Mouse (Mus musculus) cerebellum, adult 18-20 months (tissue): ENCODE measurements at regions not wholly inside any gene's neighbourhood (a gene's known extent, or its start where the extent isn't known, plus 50 kb on each side); places are given as distances from the start of the nearest gene placed in this dataset.

Experiments used
- DNase-seq, 2 experiments: peaks; one replicate each; pipeline ENCODE4 v3.0.0; 2021

DNA sequence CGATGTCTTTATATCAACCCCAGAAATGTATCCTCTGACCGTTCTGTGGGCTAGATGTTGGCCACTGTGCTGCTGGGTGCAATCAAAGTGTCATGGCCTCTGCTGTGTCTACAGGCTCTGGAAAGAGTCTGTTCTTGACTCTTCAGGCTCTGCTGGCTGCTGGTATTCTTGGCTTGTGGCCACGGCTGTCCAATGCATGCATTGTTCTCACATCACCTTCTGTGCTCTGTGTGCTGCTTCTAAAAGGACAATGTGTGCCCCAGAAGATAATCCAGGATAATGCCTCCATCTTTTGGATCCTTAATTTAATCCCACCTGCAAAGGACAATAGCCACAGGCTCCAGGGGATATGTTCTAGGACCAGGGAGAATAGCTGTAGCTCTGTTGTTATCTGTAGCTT, 77.5 kb upstream of the Dapl1 start:
- peak; percentile 59 to 61 for DNase-seq

DNA sequence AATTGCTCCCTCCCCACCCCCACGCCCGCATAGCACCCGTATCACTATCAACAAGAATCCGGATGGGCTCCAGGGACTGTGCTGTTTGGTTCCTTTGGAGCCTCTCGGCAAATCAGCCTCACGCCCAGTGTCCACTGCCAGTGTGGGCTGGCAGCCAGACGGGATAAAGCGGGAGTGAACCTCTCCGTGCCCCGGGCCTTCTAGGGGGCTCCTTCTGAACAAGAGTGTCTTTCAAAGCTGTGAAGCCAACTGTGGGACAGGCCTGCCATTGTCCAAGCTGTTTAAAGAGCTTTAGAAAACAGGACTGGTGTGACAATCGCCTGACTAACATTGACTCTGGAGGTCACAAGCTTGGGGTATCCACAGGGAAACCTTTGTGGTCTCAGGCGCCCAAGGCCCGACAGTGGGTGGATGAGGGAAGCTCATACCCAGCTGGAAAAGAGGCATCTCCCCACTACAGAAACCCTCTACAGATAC, 76.9 kb upstream of the Dapl1 start:
- DNase-seq, result peak; percentile 59 to 60

DNA sequence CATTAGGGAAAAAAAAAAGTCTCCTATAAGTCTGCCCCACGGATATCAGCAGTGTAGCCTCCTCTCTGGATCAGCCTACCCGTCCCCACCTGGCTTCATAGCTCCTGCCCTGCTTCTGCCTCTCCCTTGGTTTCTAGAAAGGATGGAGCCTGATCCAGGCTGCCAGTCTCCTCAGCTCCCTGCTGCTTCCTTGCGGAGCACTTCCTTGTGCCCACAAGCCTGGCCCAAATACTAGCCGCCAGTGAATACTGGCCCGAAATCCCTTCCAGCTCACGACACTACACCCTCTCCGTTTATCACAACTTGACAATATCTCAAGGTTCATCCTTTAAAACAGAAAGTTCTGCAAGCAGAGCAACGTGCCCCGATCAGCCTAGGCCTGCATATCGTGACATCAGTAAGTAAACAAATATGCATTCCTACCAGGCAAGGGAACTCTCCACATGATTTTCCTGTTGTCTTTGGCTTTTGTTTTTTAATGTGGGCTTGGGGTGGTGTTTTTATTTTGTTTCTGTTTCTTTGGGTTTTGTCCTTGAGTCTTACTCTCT, 76.3 kb upstream of the Dapl1 start:
- peak; percentile 56 to 73 for DNase-seq

DNA sequence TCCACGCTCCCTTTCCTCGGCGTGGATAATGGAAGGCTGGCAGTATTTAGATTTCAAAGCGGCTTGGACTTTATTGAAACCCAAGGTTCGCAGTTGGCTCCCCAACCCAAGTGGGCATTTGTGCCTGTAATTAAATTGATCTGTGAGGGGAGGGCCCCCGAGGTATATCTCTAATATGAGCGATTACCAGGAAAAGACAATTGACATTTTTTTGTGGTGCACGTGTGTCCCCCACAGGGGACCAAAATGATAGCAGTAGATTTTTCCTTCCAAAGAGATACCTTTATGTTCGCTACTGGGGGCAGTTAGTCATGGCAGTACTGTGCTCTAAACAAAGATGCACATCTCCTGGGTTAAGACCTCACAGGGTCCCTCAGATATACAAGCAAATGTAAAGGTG, 69.8 kb upstream of the Dapl1 start:
- no peak for DNase-seq

DNA sequence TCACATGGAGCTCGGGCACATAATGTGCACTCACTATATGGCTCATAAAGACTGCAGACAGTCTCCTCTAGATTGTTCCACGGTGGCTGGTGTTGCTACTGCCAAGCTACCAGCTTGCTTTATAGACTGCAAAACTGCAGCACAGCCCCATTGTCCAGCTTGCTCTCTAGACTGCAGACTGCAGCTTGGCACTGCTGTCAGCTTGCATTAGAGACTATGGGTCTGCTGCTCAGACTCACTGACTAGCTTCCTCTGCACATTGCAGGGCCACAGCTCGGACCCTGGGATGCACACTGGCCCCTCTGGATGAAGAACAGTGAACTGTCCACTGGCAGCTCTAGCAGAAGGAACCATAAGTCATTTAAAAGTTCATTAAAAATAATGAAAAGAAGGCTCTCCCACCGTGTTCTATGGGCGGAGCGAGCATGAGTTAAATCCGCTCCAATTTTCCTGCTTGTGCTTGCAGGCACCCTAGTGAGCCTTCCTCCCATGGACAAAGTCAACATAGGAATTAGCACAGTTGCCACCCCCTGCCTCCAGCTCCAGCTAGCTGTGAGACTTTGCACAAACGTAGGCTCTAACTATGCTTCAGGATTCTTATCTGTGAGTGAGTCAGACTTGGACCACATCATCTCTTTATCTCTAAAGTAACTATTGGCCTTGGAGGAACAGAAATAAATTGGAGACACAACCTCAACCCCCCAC, 67.8 kb upstream of the Dapl1 start:
- DNase-seq, result no peak

DNA sequence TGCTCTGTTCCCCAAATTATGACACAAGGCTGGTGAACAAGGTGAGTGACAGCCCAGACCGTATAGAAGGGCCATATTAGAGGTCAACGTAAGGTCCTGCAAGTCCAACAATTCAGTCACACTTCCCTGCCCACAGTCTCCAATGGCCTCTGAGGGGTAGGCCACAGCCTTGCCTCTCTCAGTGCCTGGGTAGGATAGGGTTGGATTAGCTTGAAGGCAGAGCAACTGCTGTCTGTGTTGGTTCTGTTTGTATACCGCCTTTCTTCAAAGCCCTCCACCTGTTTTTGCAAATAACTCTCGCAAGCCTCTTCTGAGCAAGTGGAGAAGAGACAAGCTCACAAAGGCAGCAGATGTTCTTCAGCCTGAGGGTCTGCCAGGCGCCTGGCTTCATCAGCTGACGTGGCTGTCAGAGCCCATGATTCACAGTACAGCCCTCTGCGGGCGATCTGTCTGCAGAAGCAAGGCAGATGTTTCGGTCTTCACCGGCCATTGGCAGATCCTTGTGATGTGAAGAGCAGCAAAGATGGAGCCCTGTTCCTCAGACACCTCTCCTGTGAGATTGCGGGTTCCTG, 67.0 kb upstream of the Dapl1 start:
- no peak for DNase-seq

DNA sequence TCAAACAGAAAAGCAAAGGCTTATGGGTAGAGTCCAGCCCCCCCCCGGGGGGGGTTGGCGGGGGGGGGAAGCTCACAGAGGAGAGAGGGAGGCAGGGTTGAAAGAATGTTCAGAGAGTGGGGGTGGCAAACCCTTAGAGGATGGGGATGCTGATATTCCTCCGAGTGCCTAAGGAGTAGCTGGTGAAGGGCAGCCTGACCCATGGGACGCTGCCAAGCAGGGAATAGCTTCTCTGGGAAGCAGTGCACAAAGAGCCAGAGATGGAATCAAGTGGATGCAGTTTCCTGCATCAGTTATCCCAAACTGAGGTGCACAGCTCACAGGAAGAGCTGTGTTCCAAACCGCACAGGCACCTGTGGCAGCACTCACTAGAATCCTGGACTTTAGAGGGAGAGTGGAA, 64.0 kb upstream of the Dapl1 start:
- no peak for DNase-seq

DNA sequence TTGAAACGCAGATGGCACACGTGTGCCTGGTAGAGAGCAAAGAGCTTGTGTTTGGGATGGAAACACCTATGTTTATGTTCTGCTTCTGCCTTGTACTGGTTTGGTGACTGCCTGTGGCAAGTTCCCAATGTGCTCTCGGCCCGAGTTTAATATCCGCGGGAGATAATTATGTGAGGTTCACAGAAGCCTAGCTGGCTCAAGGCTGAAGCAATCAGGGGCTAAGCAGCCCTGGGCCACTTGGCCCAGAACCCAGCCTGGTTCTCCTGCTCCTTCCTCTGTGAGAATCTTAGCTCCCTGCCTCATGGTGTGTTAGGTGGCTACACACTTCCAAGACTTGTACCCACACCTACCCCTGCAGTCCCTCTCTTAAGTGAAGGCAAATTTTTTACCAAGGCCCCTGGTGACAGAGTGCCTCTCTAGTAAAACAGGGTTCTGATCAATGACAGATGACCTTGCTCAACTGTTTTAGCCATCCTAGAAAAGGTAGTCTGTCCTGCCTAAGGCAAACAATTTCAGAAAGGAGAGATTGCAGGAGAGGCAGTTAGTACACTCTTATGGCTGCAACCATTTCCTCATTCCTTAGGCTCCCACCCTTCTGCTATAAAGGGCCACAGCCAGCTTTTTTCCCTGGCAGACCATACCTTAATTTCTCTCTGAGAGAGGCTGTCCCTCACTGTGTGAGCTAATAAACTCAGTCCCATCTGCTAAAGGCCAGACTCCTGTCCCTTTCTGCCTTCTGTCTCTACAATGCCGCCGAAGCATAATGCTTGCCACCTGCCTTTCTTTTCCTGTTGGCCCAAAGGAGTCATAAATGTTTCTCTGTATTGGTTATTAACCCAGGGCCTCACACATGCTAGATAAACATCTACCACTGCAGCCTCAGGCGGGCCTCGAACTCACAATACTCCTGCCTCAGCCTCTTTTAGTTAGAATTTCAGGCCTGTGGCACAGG, 61.9 kb upstream of the Dapl1 start:
- peak; percentile 58 to 76 for DNase-seq

DNA sequence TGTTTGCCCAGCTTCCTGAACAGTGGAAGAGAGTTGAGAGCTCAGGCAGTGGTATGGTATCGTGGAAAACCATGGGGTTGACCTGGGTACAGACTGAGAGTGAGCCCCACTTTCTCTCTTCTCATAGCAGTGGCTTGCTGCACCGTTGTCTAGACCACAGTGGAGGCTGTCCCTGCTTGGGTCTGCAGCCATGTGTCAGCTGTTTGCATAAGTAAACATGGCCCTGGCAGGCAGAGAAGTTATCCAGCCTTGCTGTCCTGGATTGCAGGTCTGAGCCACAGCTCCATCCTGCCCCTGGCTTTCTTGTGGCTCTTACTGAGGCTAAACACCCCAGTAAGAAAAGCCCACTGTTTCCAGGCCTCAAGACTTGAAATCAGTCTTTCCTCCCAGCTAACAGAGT, 60.2 kb upstream of the Dapl1 start:
- no peak for DNase-seq

DNA sequence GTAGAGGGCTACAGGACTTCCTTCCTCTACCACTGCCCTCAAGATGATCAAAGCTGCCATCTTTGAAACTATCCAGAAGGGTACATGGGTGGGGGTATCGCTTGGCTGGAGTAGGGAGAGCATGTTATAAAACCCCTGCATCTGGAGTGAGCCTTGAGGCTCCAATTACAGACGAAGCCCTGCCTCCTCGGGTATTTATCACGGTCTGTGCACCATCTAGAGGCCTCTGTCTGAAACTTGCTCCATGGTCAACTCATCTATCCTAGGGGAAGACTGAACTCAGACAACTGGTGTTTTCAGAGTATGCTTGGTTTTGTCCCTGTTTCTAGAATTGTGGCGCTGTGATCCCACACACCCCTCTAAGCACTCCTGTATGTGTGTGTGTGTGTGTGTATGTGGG, 59.7 kb upstream of the Dapl1 start:
- DNase-seq, result peak; percentile 33 to 46

DNA sequence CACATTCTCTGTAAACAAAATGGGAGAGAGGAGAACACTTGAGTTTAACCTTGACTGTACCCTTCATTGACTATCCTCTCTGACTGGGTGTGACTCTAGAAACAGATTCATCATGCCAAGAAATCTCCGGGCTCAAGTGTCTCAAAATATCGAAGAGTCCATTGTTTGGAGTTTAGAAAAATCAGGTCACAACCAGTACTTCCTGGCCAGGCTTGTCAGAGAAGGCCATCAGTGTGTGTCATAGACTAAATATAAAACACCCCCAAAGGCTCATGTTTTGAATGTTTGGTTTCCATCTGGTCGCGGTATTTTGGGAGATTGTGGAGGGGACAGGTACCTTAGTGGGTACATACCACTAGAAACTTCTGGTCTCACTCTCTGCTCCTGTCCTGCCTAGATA, 58.6 kb upstream of the Dapl1 start:
- DNase-seq, result no peak

DNA sequence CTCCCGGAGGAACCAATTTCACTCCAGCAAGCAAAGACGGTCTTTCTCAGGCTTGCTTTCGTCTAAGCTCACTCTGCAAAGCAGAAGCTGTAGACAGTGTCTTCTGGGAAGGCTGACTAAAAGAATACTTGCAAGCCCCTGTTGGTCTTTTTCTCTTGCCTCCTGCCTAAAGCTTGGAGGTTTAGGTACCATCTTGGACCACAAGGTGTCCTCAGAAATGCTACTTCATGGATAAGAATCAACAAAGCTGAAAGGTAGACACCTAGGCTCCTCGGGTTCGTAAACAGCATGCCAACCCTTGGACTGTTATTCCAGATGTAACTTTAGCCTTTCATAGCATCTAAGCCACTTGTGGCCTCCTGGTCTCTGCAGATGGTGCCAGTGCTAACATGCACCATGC, 53.0 kb upstream of the Dapl1 start:
- no peak for DNase-seq

DNA sequence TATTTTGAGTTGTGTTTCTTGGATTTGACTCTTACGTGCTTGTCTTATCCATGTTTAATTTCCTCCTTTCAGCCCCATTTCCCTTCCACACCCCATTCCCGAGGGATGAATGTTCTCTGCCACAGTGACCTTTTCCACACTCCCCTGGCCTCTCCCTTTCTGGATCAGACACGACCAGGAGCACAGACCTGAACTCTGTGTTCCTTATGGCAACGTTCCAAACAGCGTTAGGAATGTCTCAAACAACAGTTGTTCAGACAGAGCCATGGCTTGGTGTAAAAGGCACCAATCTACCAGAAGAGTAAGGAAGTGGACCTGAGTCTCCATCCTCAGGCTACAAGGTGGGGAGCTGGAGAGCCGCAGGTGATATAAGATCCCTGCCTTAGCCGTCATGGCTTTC, 52.6 kb upstream of the Dapl1 start:
- DNase-seq, result no peak
